Mouse (Mus musculus) kidney, embryonic 16.5 days (tissue): ENCODE results near the gene Hmcn1. TPM values are rescaled to one million over a fixed set of nuclear protein-coding genes. Genes with fewer than 3 reads are reported as not detected.

Experiments
- ATAC-seq: fragments of 200-750 bp; cut with Nextera tagmentation; 2 replicates; pipeline ENCODE4 v1.8.0; 2017; ENCODE audit warnings: moderate TSS enrichment; ENCODE audit not compliant: low FRiP score, low TSS enrichment
- H3K27ac ChIP-seq: fragments of 300-500 bp; sonication (generic); 2 replicates; pipeline ENCODE4 v1.5.1; 2014; ENCODE audit warnings: low read length
- H3K27me3 ChIP-seq: fragments of 300-500 bp; sonication (generic); 2 replicates; pipeline ENCODE4 v1.6.1; 2014; ENCODE audit warnings: low read length, control low read depth, mixed read lengths; ENCODE audit not compliant: insufficient read depth
- H3K36me3 ChIP-seq: fragments of 300-500 bp; sonication (generic); 2 replicates; pipeline ENCODE4 v1.6.1; 2014; ENCODE audit warnings: low read length, control low read depth, mixed read lengths; ENCODE audit not compliant: insufficient read depth
- H3K4me1 ChIP-seq: fragments of 300-500 bp; sonication (generic); 2 replicates; pipeline ENCODE4 v1.6.1; 2014; ENCODE audit warnings: low read length, control low read depth, mixed read lengths; ENCODE audit not compliant: insufficient read depth
- H3K4me2 ChIP-seq: fragments of 300-500 bp; sonication (generic); replicated peaks from 2 replicates; pipeline ENCODE4 v1.6.1; 2014; ENCODE audit warnings: low read depth, low read length
- H3K4me3 ChIP-seq: fragments of 300-500 bp; sonication (generic); 2 replicates; pipeline ENCODE4 v1.5.1; 2014; ENCODE audit warnings: mild to moderate bottlenecking, low read length
- H3K9ac ChIP-seq: fragments of 300-500 bp; sonication (generic); replicated peaks from 2 replicates; pipeline ENCODE4 v1.6.1; 2014; ENCODE audit warnings: low read length
- H3K9me3 ChIP-seq: fragments of 300-500 bp; sonication (generic); 2 replicates; pipeline ENCODE4 v1.6.1; 2016; ENCODE audit warnings: low read length, control low read depth
- WGBS: fragments of 180-500 bp; shearing (Covaris S2); extraction: QIAGEN DNeasy Blood & Tissue Kit; methylation state at CpG from one replicate; pipeline ENCODE4 v1.1.7; 2014; 5-methylcytosine and 5-hydroxymethylcytosine counted together
- polyA plus RNA-seq: library from polyadenylated mRNA; unstranded; fragments of >200 nt; fragmentation: Nextera tagmentation; extraction: Ambion mirVana; gene quantifications from 2 replicates; pipeline ENCODE4 v1.2.1, GENCODE M21; 2015

Hmcn1 gene
- polyA plus RNA-seq, 1 experiment from 2014 or later: 21.9 TPM

DNA sequence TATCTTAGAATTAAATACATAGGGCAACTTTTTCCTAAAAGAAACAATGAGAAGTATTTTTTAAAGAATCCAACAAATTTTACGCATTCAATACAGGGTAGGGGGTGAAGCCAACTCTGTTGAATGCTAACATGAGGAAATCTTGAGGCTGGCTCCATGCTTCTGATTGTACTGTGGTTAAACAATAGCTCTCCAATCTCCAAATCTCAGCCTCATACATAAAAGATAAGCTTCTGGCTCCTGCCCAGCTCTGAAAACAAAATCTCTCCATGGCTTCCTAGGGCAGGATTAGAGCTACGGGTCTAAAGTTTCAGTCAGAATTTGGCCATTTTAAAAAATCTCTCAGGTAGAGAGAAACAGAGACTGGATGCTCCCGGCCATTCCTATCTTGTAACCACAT is 186.4 kb downstream of the Hmcn1 start:
- Histone ChIP-seq H3K9ac (no peak overlapping the region), H3K9me3 (no peaks in the 10 kb centered on the region), H3K27ac (no peak overlapping the region), H3K36me3 (0 out of 2 replicates have a peak, but pooled peaks cover 6% of the 10 kb centered on the region), H3K4me2 (no peak overlapping the region), H3K4me1 (no peaks in the 10 kb centered on the region; the same call in 1 of the 2 replicates), H3K4me3 (no peak overlapping the region), H3K27me3 (no peaks in the 10 kb centered on the region)
- WGBS: 77% methylated on average over 3 of the region's 3 CpGs
- ATAC-seq: no peak

DNA sequence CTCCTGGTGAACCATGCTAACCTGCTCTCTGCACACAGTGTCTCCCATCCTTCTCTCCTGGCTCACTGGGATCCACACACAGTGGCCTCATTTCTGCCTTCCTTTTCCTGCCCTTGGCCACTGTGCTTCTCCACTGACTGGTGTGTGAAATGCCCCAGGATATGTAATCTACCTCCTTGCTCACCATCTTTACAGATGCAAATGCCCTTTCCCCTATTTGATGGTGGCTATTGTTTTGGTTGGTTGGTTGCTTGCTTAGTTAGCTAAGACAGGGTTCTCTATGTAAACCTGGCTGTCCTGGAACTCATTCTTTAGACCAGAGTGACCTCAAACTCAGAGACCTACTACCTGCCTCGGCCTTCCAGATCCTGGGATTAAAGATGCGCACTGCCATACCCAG is 187.8 kb downstream of the Hmcn1 start:
- H3K27me3 ChIP-seq: no peaks in the 10 kb centered on the region
- H3K36me3 ChIP-seq: 0 out of 2 replicates have a peak, but pooled peaks cover 6% of the 10 kb centered on the region
- ATAC-seq: no peak
- no peaks in the 10 kb centered on the region; the same call in 1 of the 2 replicates for H3K4me1 ChIP-seq
- peak overlapping the region; percentile 61; the same call in 1 of the 2 replicates for H3K27ac ChIP-seq
- WGBS: 89% methylated on average over 2 of the region's 2 CpGs
- no peaks in the 10 kb centered on the region for H3K9me3 ChIP-seq
- no peak overlapping the region for H3K4me3 ChIP-seq
- H3K4me2 ChIP-seq: no peak overlapping the region
- no peak overlapping the region for H3K9ac ChIP-seq

DNA sequence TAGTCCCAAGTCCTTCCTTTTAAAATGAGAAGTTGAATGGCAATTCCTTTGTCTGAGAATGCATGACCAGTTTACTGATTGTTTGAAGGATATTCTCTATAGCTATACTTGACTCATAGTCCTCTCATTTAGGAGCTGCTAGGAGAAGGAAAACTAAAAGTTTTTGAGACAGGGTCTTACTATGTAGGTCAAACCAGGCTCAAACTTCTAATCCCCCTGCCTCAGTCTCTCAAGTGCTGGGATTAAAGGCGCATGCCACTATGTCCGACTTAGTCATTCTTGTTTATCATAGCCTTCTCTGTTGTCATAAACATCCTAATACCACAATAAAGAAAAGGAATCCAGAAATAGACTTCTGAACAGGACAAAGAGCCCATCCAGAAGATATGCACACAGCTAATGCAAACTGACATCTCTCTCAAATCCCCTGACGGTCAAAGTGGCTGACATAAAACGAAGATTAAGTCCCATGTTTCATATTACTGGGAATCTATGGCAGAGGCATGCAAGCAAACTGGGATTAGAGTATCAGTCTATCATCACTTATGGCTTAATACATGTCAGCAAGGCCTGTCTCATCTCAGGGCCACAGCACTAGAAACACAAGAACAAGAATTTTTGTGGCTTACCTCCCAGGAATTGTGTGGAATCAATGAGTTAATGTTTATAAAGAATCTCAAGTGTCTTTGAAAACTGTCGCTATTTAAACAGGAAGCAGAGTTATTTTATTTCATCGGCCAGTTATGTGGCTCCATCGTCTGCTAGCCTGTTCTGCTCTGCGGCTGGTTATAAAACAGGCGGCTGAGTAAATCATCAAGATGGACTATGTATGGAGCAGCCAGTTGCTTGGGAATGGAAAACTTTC is 188.8 kb downstream of the Hmcn1 start:
- WGBS: 63% methylated on average over 9 of the region's 9 CpGs
- 0 out of 2 replicates have a peak, but pooled peaks cover 6% of the 10 kb centered on the region for H3K36me3 ChIP-seq
- no peaks in the 10 kb centered on the region; the same call in 1 of the 2 replicates for H3K4me1 ChIP-seq
- no peaks in the 10 kb centered on the region for H3K9me3 ChIP-seq
- H3K9ac ChIP-seq: no peak overlapping the region
- H3K27me3 ChIP-seq: no peaks in the 10 kb centered on the region
- H3K27ac ChIP-seq: peak overlapping the region; percentile 35; the same call in 1 of the 2 replicates
- H3K4me2 ChIP-seq: no peak overlapping the region
- H3K4me3 ChIP-seq: no peak overlapping the region
- ATAC-seq: peak; percentile 82

DNA sequence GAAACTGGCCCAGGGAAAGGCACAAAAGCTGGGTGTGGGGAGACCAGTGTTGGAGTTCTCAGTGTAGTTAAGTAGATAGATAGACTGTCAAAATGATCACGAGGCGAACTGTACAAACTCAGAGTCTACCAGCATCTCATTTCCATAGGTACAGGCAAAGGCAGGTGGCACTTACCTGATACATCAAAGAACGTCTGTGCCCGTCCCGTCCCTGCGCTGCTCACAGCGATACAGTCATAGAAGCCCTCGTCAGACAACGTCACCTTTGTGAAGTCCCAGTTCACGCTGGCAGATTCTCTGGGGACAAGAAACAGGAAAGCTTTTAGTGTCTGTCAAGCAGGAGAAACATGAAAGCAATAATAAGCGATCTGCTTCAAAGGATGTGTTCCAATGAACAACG is 190.6 kb downstream of the Hmcn1 start:
- ATAC-seq: no peak
- Histone ChIP-seq H3K9ac (no peak overlapping the region), H3K4me1 (no peaks in the 10 kb centered on the region; the same call in 1 of the 2 replicates), H3K4me3 (no peak overlapping the region), H3K4me2 (no peak overlapping the region), H3K27me3 (no peaks in the 10 kb centered on the region), H3K9me3 (no peaks in the 10 kb centered on the region), H3K27ac (no peak overlapping the region), H3K36me3 (peaks cover 12% of the 10 kb centered on the region)
- WGBS: 85% methylated on average over 12 of the region's 12 CpGs

DNA sequence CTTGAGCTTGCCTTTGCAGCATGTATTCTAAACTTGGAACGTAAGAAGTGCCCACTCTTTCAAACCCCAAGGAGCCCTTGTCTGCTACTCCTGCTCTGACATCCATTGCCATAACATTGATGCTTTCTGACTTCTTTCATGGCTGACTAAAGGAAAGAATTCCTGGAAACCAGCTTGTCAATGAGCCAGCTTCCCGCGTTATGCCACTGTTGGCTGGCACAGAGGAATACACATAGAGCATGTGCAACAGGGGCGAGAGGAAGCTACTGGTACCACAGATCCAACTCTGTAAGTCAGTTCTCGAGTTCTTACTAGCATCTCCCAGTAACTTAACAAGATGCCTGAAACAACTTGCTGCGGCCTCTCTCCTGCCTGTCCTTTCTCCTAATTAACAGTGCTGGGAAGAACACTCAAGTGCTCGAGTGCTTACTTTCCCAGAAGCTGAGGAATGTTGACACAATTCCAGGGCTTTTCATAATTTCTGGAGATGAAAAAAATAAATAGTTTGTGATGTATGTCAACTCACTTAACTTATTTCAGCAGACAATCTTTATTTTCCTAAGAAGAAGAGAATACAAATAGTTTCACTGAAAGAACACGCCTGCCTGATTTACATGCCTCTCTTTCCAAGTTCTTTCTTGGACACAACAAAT is 192.5 kb downstream of the Hmcn1 start:
- ATAC-seq: no peak
- H3K27me3 ChIP-seq: no peaks in the 10 kb centered on the region
- no peaks in the 10 kb centered on the region for H3K9me3 ChIP-seq
- peaks cover 13% of the 10 kb centered on the region for H3K36me3 ChIP-seq
- no peak overlapping the region for H3K27ac ChIP-seq
- no peaks in the 10 kb centered on the region; the same call in 1 of the 2 replicates for H3K4me1 ChIP-seq
- H3K4me2 ChIP-seq: no peak overlapping the region
- 85% methylated on average over 8 of the region's 8 CpGs for WGBS
- no peak overlapping the region for H3K9ac ChIP-seq
- no peak overlapping the region for H3K4me3 ChIP-seq

DNA sequence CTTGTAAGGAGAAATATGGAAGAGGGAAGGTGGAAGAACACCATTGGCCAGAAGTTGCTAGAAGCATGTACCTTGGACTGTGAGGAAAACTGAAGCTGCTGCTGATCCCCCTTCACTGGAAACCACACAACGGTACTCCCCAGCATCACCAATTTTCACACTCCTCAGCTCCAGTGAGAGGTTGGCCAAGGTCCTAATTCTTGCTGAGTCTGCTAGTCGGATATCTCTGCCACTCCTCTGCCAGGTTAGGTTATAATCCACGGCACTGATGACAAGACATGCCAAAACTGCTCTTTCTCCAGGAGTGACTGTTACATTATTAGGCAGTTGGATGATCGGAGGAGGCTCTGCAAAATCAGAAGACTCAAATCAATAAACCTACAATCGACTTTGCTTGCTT is 194.6 kb downstream of the Hmcn1 start:
- H3K9me3 ChIP-seq: no peaks in the 10 kb centered on the region
- peaks cover 13% of the 10 kb centered on the region for H3K36me3 ChIP-seq
- H3K9ac ChIP-seq: no peak overlapping the region
- no peak overlapping the region for H3K4me2 ChIP-seq
- WGBS: 94% methylated on average over 5 of the region's 5 CpGs
- no peaks in the 10 kb centered on the region for H3K27me3 ChIP-seq
- no peak overlapping the region for H3K4me3 ChIP-seq
- no peak for ATAC-seq
- no peaks in the 10 kb centered on the region for H3K4me1 ChIP-seq
- H3K27ac ChIP-seq: no peak overlapping the region

DNA sequence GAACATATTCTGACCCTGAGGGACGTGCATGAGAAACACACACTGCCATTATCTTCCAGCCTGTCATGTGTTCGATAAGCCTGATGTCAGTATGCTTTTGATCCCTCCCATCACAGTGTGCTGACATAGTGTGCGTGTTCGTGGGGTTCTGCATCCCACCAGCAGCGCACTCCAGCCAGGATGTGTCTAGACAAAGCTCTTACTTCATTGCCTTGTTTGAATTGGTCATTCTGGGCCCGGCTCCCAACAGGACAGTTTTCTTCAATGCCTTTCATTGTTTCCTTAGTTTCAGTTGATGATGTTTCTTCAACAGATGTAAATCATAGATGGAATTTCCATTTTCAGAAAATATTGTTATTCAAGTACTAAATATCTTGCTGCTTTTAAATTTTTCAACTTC is 206.5 kb downstream of the Hmcn1 start:
- H3K4me1 ChIP-seq: no peaks in the 10 kb centered on the region
- no peaks in the 10 kb centered on the region for H3K36me3 ChIP-seq
- ATAC-seq: no peak
- H3K4me3 ChIP-seq: no peak overlapping the region
- no peaks in the 10 kb centered on the region for H3K9me3 ChIP-seq
- WGBS: 75% methylated on average over 6 of the region's 6 CpGs
- no peak overlapping the region for H3K4me2 ChIP-seq
- H3K9ac ChIP-seq: no peak overlapping the region
- no peak overlapping the region for H3K27ac ChIP-seq
- no peaks in the 10 kb centered on the region for H3K27me3 ChIP-seq

DNA sequence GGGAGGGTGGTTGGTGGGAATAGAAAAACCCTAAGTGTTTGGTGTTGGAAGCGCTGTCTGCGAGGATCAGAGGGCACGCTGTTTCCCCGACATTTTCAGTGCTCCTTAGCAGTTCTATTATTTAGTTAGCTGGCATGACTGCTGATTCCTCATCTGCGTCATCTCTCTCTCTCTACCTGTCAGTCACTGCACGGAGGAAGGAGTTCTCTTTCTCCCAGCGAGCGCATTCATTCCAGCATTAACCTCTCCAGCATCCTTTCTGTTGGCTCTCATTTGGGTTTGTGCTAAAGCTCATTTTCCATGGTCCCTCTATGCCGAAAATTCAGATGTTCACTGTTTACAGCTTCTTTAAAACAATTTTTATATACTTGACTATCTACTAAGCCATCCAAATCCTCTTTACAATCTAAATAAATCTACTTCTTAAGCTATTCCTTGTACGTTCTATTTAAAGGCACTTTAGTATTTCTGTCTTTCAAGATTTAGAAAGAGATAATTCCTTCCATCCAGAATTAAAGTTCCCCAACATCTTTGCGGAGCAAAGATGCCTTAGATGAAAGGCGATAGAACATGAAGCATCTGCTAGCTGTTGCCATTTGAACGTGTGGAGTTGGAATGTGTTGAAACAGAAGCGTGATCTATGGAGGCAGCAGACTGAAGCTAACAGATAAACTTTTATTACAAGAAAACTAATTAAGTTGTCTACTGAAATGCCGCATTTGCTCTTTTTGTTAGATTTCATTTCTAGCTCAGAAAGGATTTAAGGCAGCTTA is 210.0 kb downstream of the Hmcn1 start:
- H3K36me3 ChIP-seq: no peaks in the 10 kb centered on the region
- ATAC-seq: no peak
- H3K9ac ChIP-seq: no peak overlapping the region
- no peak overlapping the region for H3K4me3 ChIP-seq
- 64% methylated on average over 15 of the region's 15 CpGs for WGBS
- peak overlapping the region; percentile 13; the same call in 1 of the 2 replicates for H3K27ac ChIP-seq
- no peak overlapping the region for H3K4me2 ChIP-seq
- no peaks in the 10 kb centered on the region for H3K27me3 ChIP-seq
- no peaks in the 10 kb centered on the region for H3K9me3 ChIP-seq
- H3K4me1 ChIP-seq: no peaks in the 10 kb centered on the region

DNA sequence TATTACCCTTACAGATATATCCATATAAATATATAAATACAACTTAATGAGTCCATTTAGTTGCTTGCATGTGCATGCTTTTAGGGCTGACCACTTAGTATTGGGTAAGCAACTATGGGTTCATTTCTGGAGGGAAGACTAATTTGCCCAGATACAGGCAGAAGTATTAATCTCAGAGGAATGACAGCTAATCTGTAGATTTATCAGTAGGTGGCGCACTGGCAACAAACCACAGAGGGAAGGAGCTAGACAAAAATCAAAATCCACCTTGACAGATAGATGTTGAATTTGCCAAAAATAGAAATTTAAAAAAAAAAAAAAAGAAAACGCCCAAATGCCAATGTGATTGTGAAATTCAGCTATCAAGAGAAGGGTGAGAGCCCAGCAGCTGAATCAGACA is 213.3 kb downstream of the Hmcn1 start:
- WGBS: 50% methylated on average over 2 of the region's 2 CpGs
- H3K27me3 ChIP-seq: no peaks in the 10 kb centered on the region
- H3K4me2 ChIP-seq: no peak overlapping the region
- H3K9ac ChIP-seq: no peak overlapping the region
- H3K9me3 ChIP-seq: no peaks in the 10 kb centered on the region
- ATAC-seq: no peak
- H3K36me3 ChIP-seq: no peaks in the 10 kb centered on the region
- H3K4me1 ChIP-seq: no peaks in the 10 kb centered on the region
- H3K27ac ChIP-seq: no peak overlapping the region
- H3K4me3 ChIP-seq: no peak overlapping the region
